Mouse (Mus musculus) lung, postnatal 36 days (tissue): ENCODE measurements around the gene Gm15446.
"Not testable (repeated sequence)": the region's sequence is repeated elsewhere in the genome, so short reads cannot be mapped to it uniquely, and the experiment has no call there.

Source experiments
- DNase-seq: peaks from one replicate; pipeline ENCODE4 v3.0.0; 2022; ENCODE audit warnings: mixed read lengths

The Gm15446 gene

DNA sequence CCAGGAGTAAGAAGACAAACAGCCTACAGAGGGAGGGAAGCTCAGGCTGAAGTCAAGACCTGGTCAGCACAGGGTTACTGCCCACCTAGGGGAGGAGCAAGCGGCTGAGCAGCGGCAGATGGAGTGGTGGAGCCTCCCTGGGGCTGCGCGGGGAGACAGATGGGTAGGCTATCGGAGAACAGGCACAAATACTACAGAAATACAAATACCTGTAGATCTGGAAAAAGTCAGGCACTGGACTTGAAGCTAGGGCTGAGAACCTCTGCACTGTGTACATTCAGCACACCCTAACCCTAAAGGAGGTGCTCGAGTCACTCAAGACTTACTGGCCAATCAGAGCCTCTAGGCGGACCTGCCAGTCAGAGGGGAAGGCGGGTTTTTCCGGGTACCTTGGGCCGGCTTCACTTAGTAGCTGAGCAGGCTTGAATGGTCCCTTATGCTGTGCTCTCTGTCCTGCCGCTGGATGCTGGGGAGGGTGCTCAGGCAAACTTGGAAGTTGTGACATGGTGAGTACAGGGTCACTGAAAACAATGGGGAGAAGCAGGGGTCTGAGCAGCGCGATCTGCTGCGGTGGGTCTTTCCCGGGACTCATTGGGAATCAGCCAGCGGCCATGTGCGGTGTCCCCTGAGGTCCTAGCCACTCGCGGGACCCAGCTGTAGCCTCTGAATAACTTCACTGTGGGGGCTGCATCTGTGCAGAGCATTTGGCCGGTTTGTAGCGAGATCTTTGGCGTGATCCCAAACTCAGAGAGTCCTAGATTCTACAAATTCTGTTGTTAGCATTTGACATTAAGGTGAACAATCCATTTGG is at the start of gene Gm15446:
Gm15446 (plus strand) TSS at position 140 of the 811 bp plus-strand sequence.
- DNase-seq: peak; percentile 96

DNA sequence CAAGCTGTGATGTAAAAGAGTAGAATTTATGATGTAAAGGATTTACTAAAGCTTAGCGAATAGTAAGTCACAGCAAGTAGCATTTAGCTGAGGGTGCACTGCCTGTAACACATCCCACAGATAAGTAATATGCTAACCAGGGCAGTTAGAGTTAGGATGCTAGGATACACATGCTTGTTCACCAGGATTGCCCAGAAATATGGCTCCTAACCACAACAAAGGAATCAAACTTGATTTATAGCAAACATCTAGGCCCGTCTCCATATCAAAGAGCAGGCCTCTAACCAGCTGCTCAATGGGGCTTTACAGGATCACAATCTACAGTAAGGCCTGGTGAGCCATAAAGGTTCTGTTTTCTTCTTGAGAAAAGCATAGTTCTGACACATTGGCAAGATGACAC is 929 bp downstream of the Gm15446 start:
- not testable (repeated sequence) for DNase-seq

DNA sequence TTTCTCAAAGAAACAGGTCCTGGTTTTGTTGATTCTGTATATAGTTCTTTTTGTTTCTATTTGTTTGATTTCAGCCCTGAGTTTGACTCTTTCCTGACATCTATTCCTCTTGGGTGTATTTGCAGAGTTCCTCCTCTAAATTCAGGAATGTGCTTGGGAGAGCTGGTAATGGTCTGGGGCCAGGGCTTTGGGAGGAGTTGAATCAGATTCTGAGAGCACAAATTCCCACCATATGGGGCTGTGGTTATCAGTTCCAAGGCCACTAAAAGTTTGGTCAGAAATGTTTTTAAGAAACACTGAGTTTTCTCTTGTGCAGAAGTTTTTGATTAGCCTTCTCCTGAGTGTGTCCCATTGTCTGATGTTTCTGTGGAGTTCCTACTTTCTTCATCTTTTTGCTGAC is 1.7 kb downstream of the Gm15446 start:
- no peak for DNase-seq

DNA sequence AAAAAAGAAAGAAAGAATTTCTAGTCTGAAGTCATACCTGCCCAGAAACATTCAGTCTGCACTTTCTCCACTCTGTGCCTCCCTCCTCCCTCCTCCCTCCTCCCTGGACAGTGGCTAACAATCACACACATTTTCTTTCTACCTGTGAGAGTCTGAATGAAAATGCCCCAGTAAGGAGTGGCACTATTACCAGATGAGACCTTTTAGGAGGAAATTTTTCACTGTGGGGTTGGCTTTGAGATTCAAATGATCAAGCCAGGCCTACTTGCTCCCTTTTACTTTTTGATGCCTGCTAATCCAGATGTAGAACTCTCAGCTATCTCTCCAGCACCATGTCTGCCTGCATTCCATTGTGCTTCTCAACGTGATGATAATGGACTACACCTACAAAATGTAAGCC is 27.1 kb downstream of the Gm15446 start:
- no peak for DNase-seq

DNA sequence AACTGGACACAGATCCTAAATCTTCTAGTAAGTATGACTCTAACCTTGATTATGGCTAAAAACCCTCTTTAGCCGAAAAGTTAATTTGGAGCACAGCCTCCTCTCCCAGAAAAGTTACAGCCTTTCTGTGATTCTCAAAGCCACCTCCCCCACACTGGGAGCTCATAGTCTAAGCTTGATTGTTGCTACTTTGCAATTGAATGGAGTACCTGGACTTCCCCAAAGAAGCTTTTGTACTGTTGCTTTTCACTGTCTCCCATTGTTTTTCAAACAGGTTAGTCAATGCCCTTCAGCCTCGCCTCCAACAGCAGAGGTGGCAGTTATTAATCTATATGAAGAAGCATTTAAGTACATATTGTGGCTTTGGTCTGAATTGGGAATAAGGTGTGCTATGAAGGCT is 57.5 kb downstream of the Gm15446 start:
- DNase-seq: not testable (repeated sequence)
